Mouse (Mus musculus): ENCODE data around the gene Ptprh. TPM values are rescaled to one million over a fixed set of nuclear protein-coding genes. Genes with fewer than 3 reads are reported as not detected.
"Not testable (repeated sequence)": the region's sequence is repeated elsewhere in the genome, so short reads cannot be mapped to it uniquely, and the experiment has no call there.

Gene Ptprh
- polyA plus RNA-seq, 1 experiment from 2014 or later, result 0.17 TPM

GRCm38 (mm10) chr7:4613740-4614403 lies 10.0 kb upstream of the Ptprh start:
- Histone ChIP-seq H3K9ac (ENCODE audit: low read length) (no peak overlapping the region), H3K4me2 (ENCODE audit: low read depth, low read length) (no peak overlapping the region), H3K9me3 (replicated peaks; ENCODE audit: control insufficient read depth, low read length) (no peaks in the 10 kb centered on the region), H3K27me3 (ENCODE audit: control insufficient read depth, insufficient read depth, low read length) (no peaks in the 10 kb centered on the region), H3K27ac (ENCODE audit: low read length) (no peak overlapping the region), H3K4me3 (ENCODE audit: low read length) (no peak overlapping the region), H3K36me3 (ENCODE audit: control insufficient read depth, insufficient read depth) (no peaks in the 10 kb centered on the region), H3K4me1 (ENCODE audit: control insufficient read depth, insufficient read depth, low read length) (no peaks in the 10 kb centered on the region)
- WGBS, result 61% methylated on average over 14 of the region's 14 CpGs
- ATAC-seq (replicated peaks; ENCODE audit: extremely low read depth, insufficient read depth, low FRiP score), result no peak

- Histone ChIP-seq H3K4me2 (ENCODE audit: low read depth, low read length) (no peak overlapping the region), H3K27me3 (ENCODE audit: control insufficient read depth, insufficient read depth, low read length) (no peaks in the 10 kb centered on the region), H3K4me3 (ENCODE audit: low read length) (no peak overlapping the region), H3K4me1 (ENCODE audit: control insufficient read depth, insufficient read depth, low read length) (no peaks in the 10 kb centered on the region), H3K9me3 (replicated peaks; ENCODE audit: control insufficient read depth, low read length) (no peaks in the 10 kb centered on the region), H3K27ac (ENCODE audit: low read length) (no peak overlapping the region), H3K9ac (ENCODE audit: low read length) (no peak overlapping the region), H3K36me3 (ENCODE audit: control insufficient read depth, insufficient read depth) (no peaks in the 10 kb centered on the region)
- WGBS, result 67% methylated on average over 1 of the region's 1 CpGs
- ATAC-seq (replicated peaks; ENCODE audit: extremely low read depth, insufficient read depth, low FRiP score), result no peak
These were observed 9.1 kb upstream of the Ptprh start for GRCm38 (mm10) chr7:4612956-4613355.

GRCm38 (mm10) chr7:4612386-4612785 lies 8.5 kb upstream of the Ptprh start:
- Histone ChIP-seq H3K4me1 (ENCODE audit: control insufficient read depth, insufficient read depth, low read length) (no peaks in the 10 kb centered on the region), H3K9ac (ENCODE audit: low read length) (no peak overlapping the region), H3K4me2 (ENCODE audit: low read depth, low read length) (no peak overlapping the region), H3K36me3 (ENCODE audit: control insufficient read depth, insufficient read depth) (no peaks in the 10 kb centered on the region), H3K27me3 (ENCODE audit: control insufficient read depth, insufficient read depth, low read length) (no peaks in the 10 kb centered on the region), H3K9me3 (replicated peaks; ENCODE audit: control insufficient read depth, low read length) (no peaks in the 10 kb centered on the region), H3K27ac (ENCODE audit: low read length) (no peak overlapping the region), H3K4me3 (ENCODE audit: low read length) (no peak overlapping the region)
- ATAC-seq (replicated peaks; ENCODE audit: extremely low read depth, insufficient read depth, low FRiP score), result no peak
- 55% methylated on average over 8 of the region's 8 CpGs for WGBS

- no peaks in the 10 kb centered on the region for H3K27me3 ChIP-seq (ENCODE audit: control insufficient read depth, insufficient read depth, low read length)
- no peaks in the 10 kb centered on the region for H3K9me3 ChIP-seq (replicated peaks; ENCODE audit: control insufficient read depth, low read length)
- H3K4me3 ChIP-seq (ENCODE audit: low read length), result no peak overlapping the region
- no peak overlapping the region for H3K4me2 ChIP-seq (ENCODE audit: low read depth, low read length)
- no peak overlapping the region for H3K27ac ChIP-seq (ENCODE audit: low read length)
- ATAC-seq (replicated peaks; ENCODE audit: extremely low read depth, insufficient read depth, low FRiP score), result no peak
- no peaks in the 10 kb centered on the region for H3K4me1 ChIP-seq (ENCODE audit: control insufficient read depth, insufficient read depth, low read length)
- no peak overlapping the region for H3K9ac ChIP-seq (ENCODE audit: low read length)
- WGBS, result 73% methylated on average over 12 of the region's 12 CpGs
- H3K36me3 ChIP-seq (ENCODE audit: control insufficient read depth, insufficient read depth), result no peaks in the 10 kb centered on the region
These were observed 8.1 kb upstream of the Ptprh start for GRCm38 (mm10) chr7:4611921-4612341.

- Histone ChIP-seq H3K4me1 (ENCODE audit: control insufficient read depth, insufficient read depth, low read length) (no peaks in the 10 kb centered on the region), H3K27me3 (ENCODE audit: control insufficient read depth, insufficient read depth, low read length) (no peaks in the 10 kb centered on the region), H3K27ac (ENCODE audit: low read length) (no peak overlapping the region), H3K4me2 (ENCODE audit: low read depth, low read length) (no peak overlapping the region), H3K36me3 (ENCODE audit: control insufficient read depth, insufficient read depth) (no peaks in the 10 kb centered on the region), H3K9me3 (replicated peaks; ENCODE audit: control insufficient read depth, low read length) (no peaks in the 10 kb centered on the region), H3K4me3 (ENCODE audit: low read length) (no peak overlapping the region), H3K9ac (ENCODE audit: low read length) (no peak overlapping the region)
- ATAC-seq (replicated peaks; ENCODE audit: extremely low read depth, insufficient read depth, low FRiP score), result no peak
- 73% methylated on average over 12 of the region's 12 CpGs for WGBS
These were observed 7.7 kb upstream of the Ptprh start for GRCm38 (mm10) chr7:4611511-4611910.

GRCm38 (mm10) chr7:4608002-4608401 lies 4.2 kb upstream of the Ptprh start:
- Histone ChIP-seq H3K9me3 (replicated peaks; ENCODE audit: control insufficient read depth, low read length) (no peaks in the 10 kb centered on the region), H3K4me2 (ENCODE audit: low read depth, low read length) (no peak overlapping the region), H3K9ac (ENCODE audit: low read length) (no peak overlapping the region), H3K27ac (ENCODE audit: low read length) (no peak overlapping the region), H3K4me1 (ENCODE audit: control insufficient read depth, insufficient read depth, low read length) (no peaks in the 10 kb centered on the region), H3K36me3 (ENCODE audit: control insufficient read depth, insufficient read depth) (no peaks in the 10 kb centered on the region), H3K27me3 (ENCODE audit: control insufficient read depth, insufficient read depth, low read length) (no peaks in the 10 kb centered on the region), H3K4me3 (ENCODE audit: low read length) (no peak overlapping the region)
- WGBS, result 71% methylated on average over 5 of the region's 5 CpGs
- no peak for ATAC-seq (replicated peaks; ENCODE audit: extremely low read depth, insufficient read depth, low FRiP score)

- Histone ChIP-seq H3K27ac (ENCODE audit: low read length) (no peak overlapping the region), H3K4me2 (ENCODE audit: low read depth, low read length) (no peak overlapping the region), H3K27me3 (ENCODE audit: control insufficient read depth, insufficient read depth, low read length) (no peaks in the 10 kb centered on the region), H3K4me1 (ENCODE audit: control insufficient read depth, insufficient read depth, low read length) (no peaks in the 10 kb centered on the region), H3K36me3 (ENCODE audit: control insufficient read depth, insufficient read depth) (no peaks in the 10 kb centered on the region), H3K9ac (ENCODE audit: low read length) (no peak overlapping the region), H3K4me3 (ENCODE audit: low read length) (no peak overlapping the region), H3K9me3 (replicated peaks; ENCODE audit: control insufficient read depth, low read length) (no peaks in the 10 kb centered on the region)
- 82% methylated on average over 6 of the region's 6 CpGs for WGBS
- ATAC-seq (replicated peaks; ENCODE audit: extremely low read depth, insufficient read depth, low FRiP score), result no peak
These were observed 872 bp downstream of the Ptprh start for GRCm38 (mm10) chr7:4602969-4603368.

GRCm38 (mm10) chr7:4597046-4597445 lies 6.8 kb downstream of the Ptprh start:
- not testable (repeated sequence) for H3K4me2 ChIP-seq (ENCODE audit: low read depth, low read length); H3K4me1 ChIP-seq (ENCODE audit: control insufficient read depth, insufficient read depth, low read length); H3K27me3 ChIP-seq (ENCODE audit: control insufficient read depth, insufficient read depth, low read length); H3K36me3 ChIP-seq (ENCODE audit: control insufficient read depth, insufficient read depth); H3K9ac ChIP-seq (ENCODE audit: low read length); H3K4me3 ChIP-seq (ENCODE audit: low read length); H3K27ac ChIP-seq (ENCODE audit: low read length); H3K9me3 ChIP-seq (replicated peaks; ENCODE audit: control insufficient read depth, low read length); ATAC-seq (replicated peaks; ENCODE audit: extremely low read depth, insufficient read depth, low FRiP score)
- 52% methylated on average over 4 of the region's 4 CpGs for whole genome bisulfite sequencing

- not testable (repeated sequence) for H3K27ac ChIP-seq (ENCODE audit: low read length); H3K4me1 ChIP-seq (ENCODE audit: control insufficient read depth, insufficient read depth, low read length); ATAC-seq (replicated peaks; ENCODE audit: extremely low read depth, insufficient read depth, low FRiP score); H3K36me3 ChIP-seq (ENCODE audit: control insufficient read depth, insufficient read depth); H3K9ac ChIP-seq (ENCODE audit: low read length); H3K9me3 ChIP-seq (replicated peaks; ENCODE audit: control insufficient read depth, low read length); H3K27me3 ChIP-seq (ENCODE audit: control insufficient read depth, insufficient read depth, low read length); H3K4me3 ChIP-seq (ENCODE audit: low read length); H3K4me2 ChIP-seq (ENCODE audit: low read depth, low read length)
- 78% methylated on average over 3 of the region's 3 CpGs for WGBS
These were observed 22.4 kb downstream of the Ptprh start for GRCm38 (mm10) chr7:4581481-4581880.

All from heart, embryonic 16.5 days (tissue).